Mouse (Mus musculus) small intestine, adult 2 months (tissue): ENCODE results near the gene Cacna1a.

Source experiments
- CTCF ChIP-seq: fragments of 200-500 bp; IDR thresholded peaks from 2 replicates; pipeline ENCODE4 v1.5.1; 2012; ENCODE audit warnings: low read depth, mild to moderate bottlenecking, control low read depth, inconsistent platforms, low read length, moderate library complexity, mixed read lengths; ENCODE audit not compliant: insufficient replicate concordance, insufficient read length; ENCODE audit errors: extremely low read depth
- POLR2A ChIP-seq: fragments of 200-500 bp; IDR thresholded peaks from 2 replicates; pipeline ENCODE4 v1.6.1; 2012; ENCODE audit warnings: low read depth, mild to moderate bottlenecking, control low read depth, inconsistent platforms, low read length, moderate library complexity

DNA sequence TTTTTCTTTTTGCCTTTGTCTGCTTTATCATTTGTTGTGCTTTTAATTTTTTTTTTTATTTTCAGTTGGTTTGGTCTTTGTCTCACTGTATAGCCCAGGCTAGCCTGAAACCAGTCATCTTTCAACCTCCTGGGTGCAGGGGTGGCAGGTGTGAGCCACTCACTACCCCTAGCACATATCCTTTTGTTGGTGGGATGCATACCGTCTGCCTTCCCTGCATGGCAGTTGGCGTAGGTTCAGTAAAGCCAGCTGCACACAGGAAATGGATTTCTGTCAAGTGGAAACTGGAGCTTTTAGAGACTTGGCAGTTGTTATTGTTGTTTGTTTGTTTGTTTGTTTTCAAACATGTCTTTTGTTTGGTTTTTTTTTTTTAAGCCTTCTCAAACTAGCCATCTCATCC is 132.8 kb downstream of the Cacna1a start:
- TF ChIP-seq CTCF: no peak
- no peak for TF ChIP-seq POLR2A
